16 mouse cellular contexts compared by ENCODE assay signal in genomic region chr6:15840429-15840828, GRCm38 (mm10).
"Had no signal": no experiment of that assay in that cellular context is flagged by ENCODE, and none has a peak within 500 bp of the region (broad histone marks: within the 10 kb centered on the region; RNA-seq: fewer than 3 reads in every experiment).

No protein-coding gene starts in this region.

- H3K4me1 ChIP-seq: neural tube, embryonic 13.5 days; neural tube, embryonic 15.5 days; stomach, embryonic 15.5 days had no signal

- H3K4me2 ChIP-seq: neural tube, embryonic 13.5 days; neural tube, embryonic 15.5 days; stomach, embryonic 15.5 days had no signal

- DNase-seq: retina, postnatal 1 day; right cerebral cortex, adult 18-20 months; right cerebral cortex, postnatal 14 days; right cerebral cortex, postnatal 25 days; right cerebral cortex, postnatal 4 days; spleen, adult 18-20 months; thymus, adult 18-20 months; thymus, adult 2 months; thymus, postnatal 14 days; thymus, postnatal 25 days; thymus, postnatal 36 days; thymus, postnatal 4 days had no signal

- H3K36me3 ChIP-seq: neural tube, embryonic 13.5 days; neural tube, embryonic 15.5 days; stomach, embryonic 15.5 days had no signal

- H3K27me3 ChIP-seq: neural tube, embryonic 13.5 days; neural tube, embryonic 15.5 days; stomach, embryonic 15.5 days had no signal

- H3K9ac ChIP-seq: neural tube, embryonic 13.5 days; neural tube, embryonic 15.5 days; stomach, embryonic 15.5 days had no signal

- H3K27ac ChIP-seq: neural tube, embryonic 13.5 days; neural tube, embryonic 15.5 days; stomach, embryonic 15.5 days; stomach, postnatal 0 days had no signal

- H3K4me3 ChIP-seq: neural tube, embryonic 13.5 days; neural tube, embryonic 15.5 days; stomach, embryonic 15.5 days had no signal

- H3K9me3 ChIP-seq: neural tube, embryonic 13.5 days; neural tube, embryonic 15.5 days; stomach, embryonic 15.5 days had no signal
